Mouse (Mus musculus) thymus, postnatal 4 days (tissue): Measurements from ENCODE around the gene 3110018I06Rik.
A peak's percentile ranks its signal among the peaks of the same experiment; 100 is the strongest.

Experiments
- DNase-seq: peaks from one replicate; pipeline ENCODE4 v3.0.0; 2021

3110018I06Rik gene

GRCm38 (mm10) chr12:107488371-107488770 lies at the start of gene 3110018I06Rik:
3110018I06Rik (plus strand) TSS chr12:107488632.
- no peak for DNase-seq

DNA sequence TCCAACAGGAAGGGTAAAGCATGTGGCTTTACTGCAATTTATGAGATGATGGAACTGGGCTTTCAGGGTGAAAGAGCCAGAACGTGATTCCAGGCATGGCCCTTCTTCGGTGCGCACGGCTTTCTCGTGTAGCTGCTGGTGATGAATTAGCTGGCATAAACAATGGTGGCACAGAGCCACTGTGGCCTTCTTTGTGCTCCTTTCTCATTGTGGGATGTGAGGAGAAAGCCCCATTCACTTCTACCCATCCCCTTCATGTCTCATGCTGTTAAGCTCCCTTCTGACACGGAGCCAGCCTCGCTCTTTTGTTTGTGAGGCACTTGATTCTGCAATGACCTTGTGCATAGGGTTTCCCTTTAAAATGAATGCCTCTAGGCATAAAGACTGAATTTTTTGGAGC lies 43.8 kb upstream of the 3110018I06Rik start:
- no peak for DNase-seq

DNA sequence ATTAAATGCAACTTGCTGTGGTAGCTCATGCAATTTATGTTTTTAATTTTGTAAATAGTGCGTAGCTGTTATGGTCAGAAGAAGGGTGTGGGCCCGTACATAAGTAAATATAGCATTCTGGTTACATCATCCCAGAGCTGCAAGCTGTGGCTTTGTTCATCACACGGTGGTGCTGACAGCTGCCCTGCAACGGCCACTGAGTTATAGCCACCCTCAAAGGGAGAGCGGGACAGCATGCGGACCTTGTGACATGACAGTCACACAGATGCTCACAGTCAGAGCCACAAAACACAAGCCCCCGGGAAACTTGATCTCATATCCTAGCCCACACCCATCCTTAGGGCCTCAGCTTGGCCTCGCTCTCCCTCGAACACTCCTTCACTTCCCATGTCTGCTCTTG lies 30.6 kb upstream of the 3110018I06Rik start:
- no peak for DNase-seq

GRCm38 (mm10) chr12:107464731-107465130 lies 23.7 kb upstream of the 3110018I06Rik start:
- peak; percentile 93 for DNase-seq

GRCm38 (mm10) chr12:107476441-107477291 lies 11.8 kb upstream of the 3110018I06Rik start:
- DNase-seq, result no peak

DNA sequence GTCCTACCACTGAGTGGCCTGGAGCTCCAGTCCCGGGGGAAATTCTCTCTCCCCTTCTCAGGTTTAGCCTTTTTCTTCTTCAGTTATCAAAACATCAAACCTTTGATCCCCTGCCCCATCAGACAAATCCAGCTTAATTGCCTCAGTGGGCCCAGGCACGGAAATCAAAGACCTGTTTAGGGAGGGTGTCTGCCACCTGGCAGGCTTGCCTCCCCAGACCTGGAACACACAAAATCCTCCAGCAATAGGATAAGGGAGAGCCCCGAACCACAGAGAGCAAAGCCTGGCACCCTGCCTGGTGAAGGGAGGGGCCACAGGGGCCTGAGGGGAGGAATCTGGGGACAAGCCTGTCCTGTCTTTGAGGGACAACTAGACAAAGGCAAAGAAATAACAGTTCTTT lies 9.1 kb upstream of the 3110018I06Rik start:
- DNase-seq, result no peak

- DNase-seq, result no peak
These were observed 5.4 kb upstream of the 3110018I06Rik start for GRCm38 (mm10) chr12:107483031-107483430.

DNA sequence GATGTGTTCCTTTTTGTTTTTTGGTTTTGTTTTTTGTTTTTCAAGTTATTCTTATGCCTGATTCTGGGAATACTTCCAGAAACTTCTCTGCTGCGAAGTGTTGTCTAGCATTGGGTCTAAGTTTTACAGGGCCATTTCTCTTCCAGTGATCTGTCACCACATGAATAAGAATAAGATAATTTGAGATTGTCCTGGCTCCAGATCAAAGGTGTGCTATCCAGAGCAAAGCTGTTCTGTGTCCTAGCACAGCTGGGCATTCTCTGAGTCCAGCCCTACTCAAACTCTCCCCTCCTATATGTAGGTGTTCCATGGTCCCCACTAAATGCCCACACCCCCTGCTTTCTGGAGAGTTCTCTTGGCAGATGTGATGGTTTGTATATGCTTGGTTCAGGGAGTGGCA lies 2.9 kb downstream of the 3110018I06Rik start:
- no peak for DNase-seq

- DNase-seq, result peak; percentile 47
These were observed 8.5 kb downstream of the 3110018I06Rik start for GRCm38 (mm10) chr12:107496924-107497323.

DNA sequence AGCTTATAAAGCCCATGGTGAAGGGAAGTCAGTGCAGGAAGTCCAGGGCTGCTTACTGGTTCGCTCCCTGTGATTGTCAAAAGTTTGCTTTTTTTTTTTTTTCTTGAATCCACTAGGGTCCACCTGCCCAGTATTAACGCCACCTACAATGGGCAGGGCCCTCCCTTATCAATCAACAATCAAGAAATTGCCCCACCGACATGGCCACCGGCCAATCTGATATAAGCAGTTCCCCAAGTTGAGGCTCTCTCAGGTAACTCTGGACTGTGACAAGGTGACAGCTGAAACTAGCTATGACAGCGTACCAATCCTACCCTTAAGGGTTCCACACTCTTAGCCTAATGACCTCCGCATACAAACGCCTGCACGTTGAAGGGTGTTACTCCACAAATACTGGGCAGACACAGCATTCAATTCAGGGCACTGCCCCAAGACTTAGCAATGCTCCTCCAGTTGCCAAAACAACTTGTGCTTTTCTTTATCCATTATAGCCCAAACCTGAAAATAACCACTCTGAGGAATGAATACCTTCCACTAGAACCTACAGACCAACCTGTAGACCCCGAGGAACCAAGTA lies 21.3 kb downstream of the 3110018I06Rik start:
- no peak for DNase-seq

GRCm38 (mm10) chr12:107511112-107511511 lies 22.7 kb downstream of the 3110018I06Rik start:
- DNase-seq, result no peak

GRCm38 (mm10) chr12:107516265-107517217 lies 28.1 kb downstream of the 3110018I06Rik start:
- DNase-seq, result no peak

DNA sequence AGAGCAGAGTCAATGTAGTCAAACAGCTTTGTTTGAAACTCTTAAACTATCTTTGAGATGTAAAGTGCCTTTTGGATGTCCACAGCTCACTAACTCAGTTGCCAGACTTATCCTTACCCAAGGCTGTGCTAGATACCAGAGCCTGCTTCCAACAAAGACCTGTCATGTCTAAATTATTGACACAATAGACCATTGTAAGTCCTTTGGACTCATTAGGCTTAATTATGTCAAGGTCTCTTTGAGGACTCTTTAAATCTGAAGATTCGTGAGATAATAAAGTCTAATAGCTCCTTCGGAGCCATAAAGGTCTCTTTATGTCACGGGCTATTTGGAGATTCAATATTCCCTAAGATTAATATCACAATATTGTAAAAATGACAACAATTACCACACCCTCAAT lies 32.5 kb downstream of the 3110018I06Rik start:
- DNase-seq, result no peak

DNA sequence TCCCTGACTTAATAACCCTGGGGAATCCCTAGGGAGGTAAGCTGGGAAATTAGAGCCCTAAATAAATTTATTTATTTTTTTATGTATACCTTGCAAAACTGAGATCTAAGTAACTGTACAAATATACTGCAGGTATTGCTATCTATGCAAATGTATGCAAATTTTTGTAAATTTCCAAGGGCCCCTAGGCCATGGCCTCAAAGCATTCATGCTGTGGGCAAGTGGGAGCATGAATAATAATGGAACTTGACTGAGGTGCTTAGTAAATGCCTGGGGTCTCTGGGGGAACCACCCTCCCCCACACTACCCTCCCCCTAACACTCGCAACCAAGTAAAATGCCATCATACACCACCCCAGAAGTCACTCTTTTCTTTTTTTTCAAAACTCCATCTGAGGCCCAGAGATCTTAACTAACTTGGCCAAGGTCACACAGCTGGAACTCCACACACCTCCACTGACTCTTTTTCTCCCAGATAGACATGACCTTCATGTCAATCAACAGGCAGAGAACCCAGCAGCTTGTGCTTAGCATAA lies 40.0 kb downstream of the 3110018I06Rik start:
- DNase-seq, result no peak

GRCm38 (mm10) chr12:107532871-107533270 lies 44.4 kb downstream of the 3110018I06Rik start:
- no peak for DNase-seq
